Mouse (Mus musculus) C2C12 (cell line): ENCODE measurements around the gene Dgkd. TPM values are rescaled to one million over a fixed set of nuclear protein-coding genes. Genes with fewer than 3 reads are reported as not detected.

Experiments
- H3K27me3 ChIP-seq: one replicate; pipeline ENCODE4 v1.6.1; 2011; ENCODE audit not compliant: control insufficient read depth, insufficient read depth, insufficient read length
- H3K36me3 ChIP-seq: one replicate; pipeline ENCODE4 v1.6.1; 2011; ENCODE audit not compliant: control insufficient read depth, insufficient read depth
- H3K4me3 ChIP-seq: one replicate; pipeline ENCODE4 v1.5.1; 2011; ENCODE audit warnings: mild to moderate bottlenecking, control low read depth; ENCODE audit not compliant: poor library complexity, insufficient read depth, severe bottlenecking
- H3K79me2 ChIP-seq: one replicate; pipeline ENCODE4 v1.6.1; 2011; ENCODE audit not compliant: control insufficient read depth, insufficient read depth
- H3K79me3 ChIP-seq: one replicate; pipeline ENCODE4 v1.6.1; 2011; ENCODE audit warnings: low read depth, control low read depth
- H3ac ChIP-seq: one replicate; pipeline ENCODE3; 2011; ENCODE audit warnings: low read depth; ENCODE audit not compliant: control insufficient read depth, insufficient read length
- CEBPB ChIP-seq: IDR thresholded peaks from one replicate; pipeline ENCODE4 v1.6.1; 2011; ENCODE audit warnings: low read depth, mild to moderate bottlenecking, control low read depth, moderate library complexity
- CTCF ChIP-seq: IDR thresholded peaks from one replicate; pipeline ENCODE4 v1.5.1; 2011; ENCODE audit not compliant: control insufficient read depth, insufficient read depth, insufficient read length
- FOSL1 ChIP-seq: IDR thresholded peaks from one replicate; pipeline ENCODE4 v1.8.0; 2011; ENCODE audit warnings: mild to moderate bottlenecking, low read length; ENCODE audit not compliant: poor library complexity, insufficient read depth, severe bottlenecking
- MAX ChIP-seq: IDR thresholded peaks from one replicate; pipeline ENCODE4 v1.6.1; 2011; ENCODE audit warnings: mild to moderate bottlenecking, control low read depth
- MYOD1 ChIP-seq: IDR thresholded peaks from one replicate; pipeline ENCODE4 v1.6.1; 2011; ENCODE audit warnings: low read depth; ENCODE audit not compliant: control insufficient read depth, insufficient read length
- MYOG ChIP-seq: IDR thresholded peaks from one replicate; pipeline ENCODE4 v1.6.1; 2011; ENCODE audit not compliant: control insufficient read depth, insufficient read length; ENCODE audit errors: extremely low read depth
- USF1 ChIP-seq: IDR thresholded peaks from one replicate; pipeline ENCODE4 v1.6.1; 2011; ENCODE audit warnings: low read depth, mild to moderate bottlenecking, control low read depth, moderate library complexity
- polyA plus RNA-seq: library from polyadenylated mRNA; unstranded; fragments of >200 nt; fragmentation: generic; extraction: Trizol; gene quantifications from one replicate; pipeline ENCODE4 v1.2.1, GENCODE M21; 2012; ENCODE audit warnings: missing spikeins

The Dgkd gene
- polyA plus RNA-seq, 1 experiment = 20.4 TPM

DNA sequence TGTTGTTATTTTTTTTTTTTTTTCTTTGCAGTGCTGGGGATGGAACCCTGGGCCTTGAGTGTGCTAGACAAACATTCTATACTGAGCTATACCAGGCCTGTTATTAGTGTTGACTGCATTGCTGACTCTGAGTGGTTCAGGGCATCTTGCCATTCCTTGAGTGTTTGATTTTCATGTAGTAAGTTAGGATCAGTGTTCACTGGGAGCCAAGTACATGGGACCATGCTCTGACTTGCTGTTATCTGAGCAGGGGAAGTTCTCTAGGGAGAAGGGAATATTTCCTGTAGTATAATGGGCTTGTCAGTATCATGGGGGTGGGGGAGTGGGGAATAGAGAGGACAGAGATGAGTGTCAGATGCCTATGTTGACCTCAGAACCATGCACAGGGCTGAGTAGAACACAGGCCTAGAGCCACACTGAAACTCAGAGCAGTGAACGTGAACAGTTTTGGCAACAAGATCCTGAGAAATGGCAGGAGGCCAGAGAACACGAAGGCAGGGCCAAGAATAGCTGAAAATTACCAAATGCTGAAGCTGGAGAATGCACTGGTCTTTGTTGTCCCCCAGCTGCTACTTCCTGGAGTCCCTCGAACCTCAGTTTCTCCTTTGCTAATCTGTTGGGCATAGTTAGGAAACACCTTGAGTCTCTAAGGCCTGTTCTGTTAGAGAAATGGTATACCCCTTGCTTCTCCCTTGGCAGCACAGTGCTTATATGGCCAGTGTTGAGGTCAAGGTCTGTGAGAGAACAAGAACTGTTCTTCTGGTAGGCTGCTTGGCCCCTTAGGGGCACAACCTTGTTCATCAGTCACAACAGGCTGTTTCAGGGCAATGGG lies 26.6 kb downstream of the Dgkd start:
- Histone ChIP-seq H3K79me2 (peaks cover 50% of the 10 kb centered on the region), H3K36me3 (peaks cover 6% of the 10 kb centered on the region), H3K79me3 (peaks cover 24% of the 10 kb centered on the region), H3ac (no peak overlapping the region), H3K27me3 (no peaks in the 10 kb centered on the region), H3K4me3 (no peak overlapping the region)
- TF ChIP-seq CEBPB (no peak), MAX (no peak)

DNA sequence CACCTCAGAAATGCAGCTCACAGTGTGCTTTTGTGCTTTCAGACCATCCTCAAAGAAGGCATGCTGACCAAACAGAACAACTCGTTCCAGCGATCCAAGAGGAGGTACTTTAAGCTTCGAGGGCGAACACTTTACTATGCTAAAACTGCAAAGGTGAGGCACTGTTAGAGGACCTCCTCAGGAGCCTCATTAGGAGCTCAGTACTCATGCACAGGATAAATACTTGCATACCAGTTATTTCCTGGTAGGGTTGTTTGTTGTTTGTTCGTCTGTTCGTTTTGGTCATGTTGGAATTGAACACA lies 27.2 kb downstream of the Dgkd start:
- H3K27me3 ChIP-seq = no peaks in the 10 kb centered on the region
- H3ac ChIP-seq = no peak overlapping the region
- TF ChIP-seq CEBPB (no peak), MYOG (no peak), USF1 (no peak), FOSL1 (no peak), MYOD1 (no peak), MAX (no peak), CTCF (no peak)
- H3K79me3 ChIP-seq = peaks cover 19% of the 10 kb centered on the region
- peaks cover 6% of the 10 kb centered on the region for H3K36me3 ChIP-seq
- H3K79me2 ChIP-seq = peaks cover 44% of the 10 kb centered on the region
- H3K4me3 ChIP-seq = no peak overlapping the region

DNA sequence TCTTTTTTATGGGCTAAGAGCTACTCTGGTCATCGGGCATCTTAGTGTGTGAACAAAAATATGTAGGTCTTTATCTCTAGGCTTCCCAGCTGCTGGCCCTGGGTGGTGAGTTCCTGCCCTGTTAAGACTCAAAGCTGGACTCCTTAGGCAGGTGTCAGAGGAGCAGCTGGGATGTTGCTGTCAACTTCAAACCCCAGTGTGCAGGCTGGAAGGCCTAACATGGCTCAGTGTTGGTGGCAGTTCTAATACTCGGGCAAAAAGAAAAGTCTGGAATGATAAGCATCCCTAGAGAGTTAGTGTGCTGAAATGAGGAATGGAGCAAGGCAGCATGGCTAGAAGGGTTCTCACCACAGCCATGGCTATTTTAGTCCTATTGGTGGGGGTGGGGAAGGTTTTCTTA lies 27.8 kb downstream of the Dgkd start:
- no peak overlapping the region for H3ac ChIP-seq
- H3K4me3 ChIP-seq = no peak overlapping the region
- TF ChIP-seq MYOD1 (no peak), USF1 (no peak), MYOG (no peak), FOSL1 (no peak), MAX (no peak), CEBPB (no peak), CTCF (no peak)
- peaks cover 38% of the 10 kb centered on the region for H3K79me2 ChIP-seq
- peaks cover 6% of the 10 kb centered on the region for H3K36me3 ChIP-seq
- no peaks in the 10 kb centered on the region for H3K27me3 ChIP-seq
- peaks cover 19% of the 10 kb centered on the region for H3K79me3 ChIP-seq

DNA sequence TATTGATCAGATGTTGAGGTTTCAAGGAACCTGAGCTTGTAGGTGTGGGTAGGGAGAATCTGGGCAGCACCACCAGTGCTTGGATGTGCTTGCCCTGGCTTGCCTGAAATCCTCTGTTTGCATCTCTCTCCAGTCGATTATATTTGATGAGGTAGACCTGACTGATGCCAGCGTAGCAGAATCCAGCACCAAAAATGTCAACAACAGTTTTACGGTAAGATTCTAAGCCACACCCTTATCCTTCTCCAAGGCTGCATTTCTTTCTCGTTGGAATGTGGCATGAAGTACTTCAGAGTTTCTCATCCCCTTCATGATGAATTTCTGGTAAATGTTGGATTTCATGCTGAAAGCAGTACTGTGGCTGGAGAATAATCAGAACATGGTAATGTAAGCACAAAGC lies 28.6 kb downstream of the Dgkd start:
- H3K27me3 ChIP-seq = no peaks in the 10 kb centered on the region
- TF ChIP-seq USF1 (no peak), MAX (no peak), FOSL1 (no peak), CTCF (no peak), CEBPB (no peak), MYOG (no peak), MYOD1 (no peak)
- H3K79me2 ChIP-seq = peaks cover 30% of the 10 kb centered on the region
- no peak overlapping the region for H3K4me3 ChIP-seq
- no peak overlapping the region for H3ac ChIP-seq
- peaks cover 15% of the 10 kb centered on the region for H3K79me3 ChIP-seq
- H3K36me3 ChIP-seq = peaks cover 6% of the 10 kb centered on the region

DNA sequence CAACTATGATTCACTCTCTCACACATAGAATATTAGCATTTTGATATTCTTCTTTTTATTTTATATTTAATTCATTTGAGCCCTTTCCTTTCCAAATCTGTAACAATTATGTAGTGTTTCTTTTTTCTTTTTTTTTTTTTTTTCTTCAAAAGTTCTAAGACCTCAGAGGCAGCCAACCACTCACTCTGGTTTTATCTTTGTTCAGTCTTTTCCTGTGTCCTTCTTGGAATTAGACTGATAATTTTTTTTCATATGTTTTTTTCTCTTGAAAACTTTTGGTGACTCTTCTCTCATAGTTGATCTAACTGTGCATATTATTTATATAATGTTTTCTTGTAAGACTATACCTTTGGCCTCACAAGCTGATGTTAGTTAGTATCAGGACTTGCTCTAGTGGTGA lies 29.5 kb downstream of the Dgkd start:
- H3K4me3 ChIP-seq = no peak overlapping the region
- H3K79me2 ChIP-seq = peaks cover 21% of the 10 kb centered on the region
- peaks cover 6% of the 10 kb centered on the region for H3K36me3 ChIP-seq
- H3K27me3 ChIP-seq = no peaks in the 10 kb centered on the region
- peaks cover 9% of the 10 kb centered on the region for H3K79me3 ChIP-seq
- no peak overlapping the region for H3ac ChIP-seq
- TF ChIP-seq MAX = no peak
- TF ChIP-seq MYOG = no peak
- TF ChIP-seq FOSL1 = no peak
- no peak for TF ChIP-seq CEBPB
- TF ChIP-seq CTCF = no peak
- no peak for TF ChIP-seq MYOD1
- no peak for TF ChIP-seq USF1

DNA sequence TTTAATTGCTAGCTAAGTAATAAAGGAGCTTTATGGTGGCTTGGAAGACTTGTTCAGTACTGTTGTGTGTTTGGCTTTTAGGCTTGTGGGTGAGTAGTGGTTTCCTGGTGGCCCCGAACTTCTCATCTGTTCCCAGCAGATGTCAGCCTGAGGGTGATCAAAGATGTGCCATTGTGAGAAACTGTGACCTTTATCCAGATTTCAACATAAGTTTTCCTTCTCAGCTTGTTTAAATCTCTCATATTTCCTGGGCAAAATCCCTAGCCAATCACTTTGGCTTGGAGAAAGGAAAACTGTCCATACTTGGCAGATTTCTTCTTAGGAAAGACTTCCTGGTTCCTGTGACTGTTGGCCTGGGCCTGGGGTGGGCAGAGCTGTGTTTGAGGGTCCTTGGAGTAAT lies 37.9 kb downstream of the Dgkd start:
- H3ac ChIP-seq = no peak overlapping the region
- TF ChIP-seq MYOG (no peak), FOSL1 (no peak), USF1 (no peak), CEBPB (no peak), CTCF (no peak), MAX (no peak)
- H3K79me3 ChIP-seq = no peaks in the 10 kb centered on the region
- H3K4me3 ChIP-seq = no peak overlapping the region
- H3K36me3 ChIP-seq = no peaks in the 10 kb centered on the region
- peaks cover 10% of the 10 kb centered on the region for H3K79me2 ChIP-seq
- H3K27me3 ChIP-seq = no peaks in the 10 kb centered on the region
